Mouse (Mus musculus) forebrain, embryonic 11.5 days (tissue): ENCODE data around the gene Pdxp. TPM values are rescaled to one million over a fixed set of nuclear protein-coding genes. Genes with fewer than 3 reads are reported as not detected.
A peak's percentile ranks its signal among the peaks of the same experiment; 100 is the strongest.

Experiments used
- ATAC-seq: fragments of 200-750 bp; cut with Nextera tagmentation; replicated peaks from 2 replicates; pipeline ENCODE4 v1.8.0; 2017; ENCODE audit warnings: moderate TSS enrichment; ENCODE audit not compliant: low FRiP score
- DNase-seq: peaks from one replicate; pipeline ENCODE4 v3.0.0-alpha.2; 2017; ENCODE audit warnings: low spot score
- H3K27ac ChIP-seq: fragments of 300-500 bp; sonication (generic); 2 replicates; pipeline ENCODE4 v1.5.1; 2014; ENCODE audit warnings: low read depth, low read length
- H3K27me3 ChIP-seq: fragments of 300-500 bp; sonication (generic); 2 replicates; pipeline ENCODE4 v1.6.1; 2014; ENCODE audit warnings: mild to moderate bottlenecking, low read length, mixed read lengths; ENCODE audit not compliant: control insufficient read depth, insufficient read depth
- H3K36me3 ChIP-seq: fragments of 300-500 bp; sonication (generic); 2 replicates; pipeline ENCODE4 v1.6.1; 2014; ENCODE audit warnings: mild to moderate bottlenecking, low read length, moderate library complexity, mixed read lengths; ENCODE audit not compliant: control insufficient read depth, insufficient read depth
- H3K4me1 ChIP-seq: fragments of 300-500 bp; sonication (generic); replicated peaks from 2 replicates; pipeline ENCODE4 v1.6.1; 2014; ENCODE audit warnings: low read length, mixed read lengths; ENCODE audit not compliant: control insufficient read depth, insufficient read depth
- H3K4me2 ChIP-seq: fragments of 300-500 bp; sonication (generic); 2 replicates; pipeline ENCODE4 v1.6.1; 2014; ENCODE audit warnings: low read depth, mild to moderate bottlenecking, low read length, moderate library complexity, mixed read lengths; ENCODE audit not compliant: severe bottlenecking
- H3K4me3 ChIP-seq: fragments of 300-500 bp; sonication (generic); 2 replicates; pipeline ENCODE4 v1.5.1; 2014; ENCODE audit warnings: low read depth, low read length
- H3K9ac ChIP-seq: fragments of 300-500 bp; sonication (generic); 2 replicates; pipeline ENCODE4 v1.6.1; 2014; ENCODE audit warnings: low read length
- H3K9me3 ChIP-seq: fragments of 300-500 bp; sonication (generic); 2 replicates; pipeline ENCODE4 v1.6.1; 2016; ENCODE audit warnings: low read length, mixed read lengths; ENCODE audit not compliant: control insufficient read depth
- WGBS: fragments of 180-500 bp; shearing (Covaris S2); extraction: QIAGEN DNeasy Blood & Tissue Kit; methylation state at CpG from one replicate; pipeline ENCODE4 v1.1.7; 2014; 5-methylcytosine and 5-hydroxymethylcytosine counted together
- polyA plus RNA-seq: library from polyadenylated mRNA; unstranded; fragments of >200 nt; fragmentation: Nextera tagmentation; extraction: Ambion mirVana; gene quantifications from 2 replicates; pipeline ENCODE4 v1.2.1, GENCODE M21; 2014

Gene Pdxp
- polyA plus RNA-seq, 1 experiment from 2014 or later = 37.2 TPM

DNA sequence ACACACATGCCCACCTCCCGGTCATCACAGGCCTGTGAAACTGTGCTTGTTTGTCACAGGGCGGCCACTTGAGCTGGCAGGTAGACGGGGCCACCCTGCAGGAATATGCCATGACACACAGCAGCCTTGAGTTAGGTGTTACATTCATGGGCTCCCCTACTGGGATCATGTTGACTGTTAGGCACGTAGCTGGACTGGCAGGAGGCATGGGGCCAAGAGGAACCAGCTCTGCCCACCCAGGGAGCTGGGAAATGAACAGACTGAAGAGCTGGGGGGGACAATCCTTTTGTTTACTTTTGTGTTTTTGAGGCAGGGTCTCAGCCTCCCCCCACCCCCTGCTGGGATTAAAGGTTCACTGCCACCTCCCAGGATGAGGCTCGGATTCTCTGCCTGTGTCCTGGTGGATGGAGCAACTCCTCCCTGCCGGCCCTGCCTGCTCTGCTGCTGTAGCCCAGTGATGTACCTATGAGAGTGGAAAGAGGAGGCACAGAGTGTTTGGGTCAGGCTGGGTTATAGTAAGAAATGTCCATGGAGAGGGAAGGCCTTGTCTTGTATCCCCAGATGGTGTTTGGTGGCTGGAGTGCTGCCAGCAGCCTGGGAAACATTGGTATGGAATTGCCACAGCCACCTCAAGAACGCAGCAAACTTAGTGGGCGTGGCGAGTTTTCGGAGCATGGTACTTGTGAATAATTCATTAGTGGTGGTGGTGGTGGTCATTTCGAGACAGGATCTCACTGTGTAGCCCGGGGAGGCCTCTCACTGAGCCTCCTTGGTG lies 2.5 kb downstream of the Pdxp start:
- Histone ChIP-seq H3K27ac (no peak overlapping the region), H3K4me1 (peaks cover 14% of the 10 kb centered on the region), H3K4me3 (peak overlapping the region; percentile 71), H3K9ac (peak overlapping the region; percentile 44), H3K4me2 (peak overlapping the region; percentile 94), H3K36me3 (no peaks in the 10 kb centered on the region; the same call in 1 of the 2 replicates), H3K9me3 (no peaks in the 10 kb centered on the region), H3K27me3 (no peaks in the 10 kb centered on the region)
- 64% methylated on average over 12 of the region's 12 CpGs for WGBS
- DNase-seq = no peak
- ATAC-seq = no peak

DNA sequence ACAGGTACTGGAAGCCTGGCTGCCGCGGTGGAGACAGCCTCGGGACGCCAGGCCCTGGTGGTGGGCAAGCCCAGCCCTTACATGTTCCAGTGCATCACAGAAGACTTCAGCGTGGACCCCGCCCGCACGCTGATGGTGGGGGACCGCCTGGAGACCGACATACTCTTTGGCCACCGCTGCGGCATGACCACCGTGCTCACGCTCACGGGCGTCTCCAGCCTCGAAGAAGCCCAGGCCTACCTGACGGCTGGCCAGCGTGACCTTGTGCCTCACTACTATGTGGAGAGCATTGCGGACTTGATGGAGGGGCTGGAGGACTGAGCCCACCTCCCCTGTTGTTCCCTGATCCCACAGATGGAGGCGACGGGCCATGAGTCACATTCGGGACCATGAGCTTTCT lies 4.4 kb downstream of the Pdxp start:
- Histone ChIP-seq H3K9me3 (no peaks in the 10 kb centered on the region), H3K4me1 (peaks cover 14% of the 10 kb centered on the region), H3K36me3 (no peaks in the 10 kb centered on the region; the same call in 1 of the 2 replicates), H3K27ac (no peak overlapping the region), H3K4me2 (no peak overlapping the region), H3K9ac (no peak overlapping the region), H3K27me3 (no peaks in the 10 kb centered on the region), H3K4me3 (no peak overlapping the region)
- ATAC-seq (no peak), DNase-seq (no peak)
- WGBS = 95% methylated on average over 23 of the region's 23 CpGs

DNA sequence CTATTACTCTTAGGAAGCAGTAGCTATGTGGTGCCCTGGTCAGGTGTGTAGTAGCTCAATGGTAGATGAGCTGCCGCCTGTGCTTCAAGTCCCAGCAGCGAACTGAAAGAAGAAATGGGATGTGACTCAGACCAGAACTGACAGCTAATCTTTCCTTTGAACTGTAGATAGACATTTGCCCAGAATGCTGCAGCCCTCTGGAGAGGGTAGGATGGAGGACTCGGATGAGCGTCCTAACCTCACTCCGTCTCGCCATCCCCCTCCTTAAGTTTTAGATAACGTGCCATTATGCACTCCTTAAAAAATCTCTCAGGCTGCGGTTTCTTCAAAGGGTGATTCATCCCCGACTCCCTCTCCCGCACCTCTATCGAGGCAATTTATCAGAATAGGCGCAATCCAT lies 6.2 kb downstream of the Pdxp start:
- H3K4me1 ChIP-seq = peaks cover 12% of the 10 kb centered on the region
- no peak overlapping the region for H3K9ac ChIP-seq
- no peak overlapping the region for H3K27ac ChIP-seq
- DNase-seq (no peak), ATAC-seq (no peak)
- no peak overlapping the region for H3K4me2 ChIP-seq
- WGBS = 87% methylated on average over 12 of the region's 12 CpGs
- H3K4me3 ChIP-seq = no peak overlapping the region
- no peaks in the 10 kb centered on the region for H3K9me3 ChIP-seq
- H3K36me3 ChIP-seq = no peaks in the 10 kb centered on the region; the same call in 1 of the 2 replicates
- H3K27me3 ChIP-seq = no peaks in the 10 kb centered on the region

DNA sequence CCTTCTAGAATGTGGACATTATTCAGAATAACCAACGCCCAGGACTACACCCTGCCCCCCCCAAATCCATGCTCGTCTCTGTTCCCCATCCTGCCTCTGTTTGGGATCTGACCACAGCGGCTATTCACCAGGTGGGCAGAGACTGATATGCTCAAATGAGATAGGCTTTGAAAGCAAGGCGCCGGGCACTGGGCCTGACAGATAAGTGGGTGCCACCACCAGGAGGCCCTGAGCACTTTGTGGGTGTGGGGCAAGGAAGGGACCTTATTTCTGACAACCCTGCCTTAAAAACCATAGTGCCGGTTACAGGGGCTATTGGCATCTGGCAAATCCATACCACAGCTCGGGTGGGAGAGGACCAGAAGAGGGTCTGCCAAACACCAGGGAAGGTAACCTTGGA lies 9.0 kb downstream of the Pdxp start:
- no peak overlapping the region for H3K9ac ChIP-seq

DNA sequence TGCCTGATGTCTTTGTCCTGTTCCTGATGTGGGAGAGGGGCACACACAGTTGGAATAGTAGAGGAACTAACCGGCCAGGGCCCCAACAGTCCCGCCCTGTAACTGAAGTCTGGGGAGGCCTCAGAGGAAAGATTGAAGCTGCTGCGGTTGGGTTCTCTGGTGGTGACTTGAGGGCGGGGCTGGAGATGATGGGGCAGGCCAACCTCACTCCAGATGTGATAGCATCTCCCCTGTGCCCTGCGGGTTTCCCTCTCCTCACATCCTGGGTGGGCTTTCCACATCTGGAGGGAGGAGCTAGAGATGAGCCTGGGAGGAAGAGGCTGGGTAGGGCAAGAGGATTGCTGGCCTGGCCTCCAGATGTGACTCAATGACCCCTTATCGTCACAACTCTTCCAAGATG lies 9.9 kb downstream of the Pdxp start:
- peaks cover 4% of the 10 kb centered on the region; the same call in 1 of the 2 replicates for H3K27me3 ChIP-seq
- ATAC-seq (no peak), DNase-seq (no peak)
- H3K4me2 ChIP-seq = no peak overlapping the region
- H3K9ac ChIP-seq = no peak overlapping the region
- 79% methylated on average over 6 of the region's 6 CpGs for WGBS
- H3K4me3 ChIP-seq = no peak overlapping the region
- H3K27ac ChIP-seq = no peak overlapping the region
- no peaks in the 10 kb centered on the region; the same call in 1 of the 2 replicates for H3K36me3 ChIP-seq
- H3K4me1 ChIP-seq = peaks cover 22% of the 10 kb centered on the region
- H3K9me3 ChIP-seq = no peaks in the 10 kb centered on the region

More for the DNA sequence above, 9.0 kb downstream of the Pdxp start:
- H3K4me2 ChIP-seq = no peak overlapping the region
- no peak for DNase-seq
- H3K27ac ChIP-seq = no peak overlapping the region
- no peak overlapping the region for H3K4me3 ChIP-seq
- H3K27me3 ChIP-seq = peaks cover 4% of the 10 kb centered on the region; the same call in 1 of the 2 replicates
- no peaks in the 10 kb centered on the region for H3K9me3 ChIP-seq
- H3K4me1 ChIP-seq = peaks cover 14% of the 10 kb centered on the region
- no peaks in the 10 kb centered on the region; the same call in 1 of the 2 replicates for H3K36me3 ChIP-seq
- ATAC-seq = no peak
- WGBS = 88% methylated on average over 7 of the region's 7 CpGs

DNA sequence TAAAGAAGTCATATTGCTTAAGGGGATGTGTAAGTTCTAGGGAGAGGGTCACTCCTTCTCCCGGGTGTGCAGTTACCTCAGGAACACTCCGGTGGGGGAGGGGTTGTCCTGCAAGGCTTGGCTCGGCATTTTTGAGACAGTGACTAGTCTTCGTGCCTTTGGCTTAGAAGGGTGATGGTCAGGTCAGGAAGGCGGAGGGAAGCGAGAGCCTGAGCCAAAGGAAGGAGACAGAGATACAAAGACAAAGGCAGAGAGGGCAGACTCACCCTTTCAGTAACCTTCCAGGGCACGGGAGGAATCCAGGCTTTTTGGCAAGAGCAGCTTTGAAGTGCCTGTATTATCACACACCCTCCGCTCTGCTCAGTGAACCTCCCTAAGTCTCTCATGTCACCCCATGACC lies 11.4 kb downstream of the Pdxp start:
- H3K9ac ChIP-seq = no peak overlapping the region
- no peak for DNase-seq
- peaks cover 22% of the 10 kb centered on the region for H3K4me1 ChIP-seq
- no peak overlapping the region for H3K27ac ChIP-seq
- peaks cover 4% of the 10 kb centered on the region; the same call in 1 of the 2 replicates for H3K27me3 ChIP-seq
- H3K9me3 ChIP-seq = no peaks in the 10 kb centered on the region
- H3K36me3 ChIP-seq = no peaks in the 10 kb centered on the region
- ATAC-seq = no peak
- no peak overlapping the region for H3K4me3 ChIP-seq
- WGBS = 45% methylated on average over 8 of the region's 8 CpGs
- H3K4me2 ChIP-seq = no peak overlapping the region

DNA sequence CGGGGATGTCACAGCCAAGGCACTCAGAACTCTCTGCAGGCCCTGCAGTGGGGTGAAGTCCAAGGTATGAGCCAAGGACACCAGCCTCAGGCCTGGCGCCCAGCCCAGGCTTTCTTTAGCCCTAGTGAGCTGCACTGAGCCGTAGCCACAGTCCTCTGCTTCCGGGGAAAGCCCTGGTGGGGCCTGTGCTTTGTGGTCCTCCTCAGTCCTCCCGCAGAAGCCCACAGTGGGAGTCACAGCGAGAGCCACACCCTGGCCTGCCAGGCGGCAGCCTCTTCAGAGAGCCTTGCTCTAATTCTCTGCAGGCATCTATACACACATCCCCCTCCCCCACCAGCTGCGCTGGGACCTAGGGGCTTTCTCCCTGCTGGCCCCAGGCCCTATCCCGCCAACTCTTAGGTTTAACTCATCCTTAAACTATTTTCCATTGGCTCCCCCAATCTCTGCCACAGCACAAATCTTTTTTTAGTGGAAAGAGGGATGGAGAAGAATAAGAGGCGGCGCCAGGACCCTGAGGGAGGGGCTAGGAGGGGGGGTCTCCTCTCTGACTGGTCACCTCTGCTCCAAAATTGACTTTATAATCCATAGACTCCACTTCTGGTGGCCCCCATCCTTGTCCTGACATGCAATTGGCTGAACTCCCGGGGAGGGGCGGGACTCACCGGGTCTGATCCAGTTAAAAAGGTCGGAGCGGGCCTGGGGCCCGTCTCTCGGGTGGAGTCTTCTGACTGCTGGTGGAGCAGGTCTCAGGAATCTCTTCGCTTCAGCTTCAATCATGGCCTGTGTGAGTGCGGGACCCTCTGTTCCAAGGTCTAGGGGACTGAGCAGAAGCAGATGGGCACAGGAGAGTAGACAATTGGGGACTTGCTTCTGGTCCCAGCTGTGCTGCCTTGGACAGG lies 12.6 kb downstream of the Pdxp start, which contains the start of gene Lgals1:
TSS of gene Lgals1 (plus strand) at position 705 of the 899 bp plus-strand sequence.
- peaks cover 22% of the 10 kb centered on the region for H3K4me1 ChIP-seq
- peaks cover 4% of the 10 kb centered on the region; the same call in 1 of the 2 replicates for H3K27me3 ChIP-seq
- no peak within 1 kb of the TSS for H3K27ac ChIP-seq
- H3K4me3 ChIP-seq = peak within 1 kb of the TSS; percentile 28
- H3K36me3 ChIP-seq = no peaks in the 10 kb centered on the region
- peak within 1 kb of the TSS; percentile 35; the same call in 1 of the 2 replicates for H3K9ac ChIP-seq
- WGBS = 10% methylated on average over 20 of the region's 20 CpGs
- ATAC-seq (peak; percentile 68), DNase-seq (peak; percentile 84)
- peak within 1 kb of the TSS; percentile 59 for H3K4me2 ChIP-seq
- H3K9me3 ChIP-seq = no peaks in the 10 kb centered on the region

DNA sequence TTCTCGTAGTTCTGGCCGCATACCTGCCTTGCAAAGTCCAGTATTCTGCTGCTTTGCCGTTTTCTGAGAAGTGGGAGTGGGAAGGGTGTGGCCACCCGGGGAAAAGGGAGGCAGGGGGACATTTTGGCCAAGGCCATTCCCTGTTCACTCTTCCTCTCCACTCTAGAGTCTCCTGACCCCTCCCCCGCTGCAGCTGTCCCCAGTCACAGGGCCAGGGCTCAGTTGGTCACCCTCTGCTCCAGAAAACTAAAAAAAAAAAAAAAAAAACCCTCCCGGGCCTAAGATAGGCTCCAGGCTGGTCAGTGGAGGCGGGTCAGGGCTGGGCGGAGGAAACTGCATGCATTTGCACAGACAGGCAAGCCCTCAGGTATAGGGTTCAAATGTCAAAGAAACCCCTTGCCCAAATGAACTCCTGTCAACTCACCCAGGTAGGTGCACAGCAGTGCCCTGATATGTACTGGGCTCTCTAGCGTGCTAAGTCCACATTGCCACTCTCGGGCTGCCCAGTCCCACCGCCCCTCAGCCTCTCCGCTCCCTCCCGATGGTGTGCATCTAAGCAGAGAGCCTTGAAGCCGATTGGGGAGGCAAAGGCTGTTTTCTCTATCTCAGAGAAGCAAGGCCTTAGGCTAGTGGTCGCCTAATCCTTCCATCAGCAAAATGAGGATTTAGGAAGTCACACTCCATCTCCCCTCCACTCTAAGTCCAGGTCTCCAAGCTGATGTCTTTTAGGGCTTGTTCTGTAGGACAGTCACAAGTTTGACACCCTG lies 13.5 kb downstream of the Pdxp start:
- Histone ChIP-seq H3K9ac (no peak overlapping the region; the same call in 1 of the 2 replicates), H3K4me3 (peak overlapping the region; percentile 28), H3K4me2 (peak overlapping the region; percentile 59), H3K9me3 (no peaks in the 10 kb centered on the region), H3K27me3 (peaks cover 4% of the 10 kb centered on the region; the same call in 1 of the 2 replicates), H3K27ac (no peak overlapping the region), H3K36me3 (no peaks in the 10 kb centered on the region), H3K4me1 (peaks cover 22% of the 10 kb centered on the region)
- ATAC-seq (0 out of 2 replicates have a peak, but pooled peaks have one; percentile 25), DNase-seq (no peak)
- 16% methylated on average over 15 of the region's 15 CpGs for WGBS
